Mouse (Mus musculus): ENCODE data around the gene Golph3l. TPM values are rescaled to one million over a fixed set of nuclear protein-coding genes. Genes with fewer than 3 reads are reported as not detected.
"Not testable (repeated sequence)": the region's sequence is repeated elsewhere in the genome, so short reads cannot be mapped to it uniquely, and the experiment has no call there.

Gene Golph3l
- 10 to 100 TPM; 22.3 to 25.2 TPM for total RNA-seq (2021)

GRCm38 (mm10) chr3:95588604-95589086, at the start of gene Golph3l:
Golph3l (plus strand) TSS chr3:95588934.
- peak; percentile 63 to 84 for DNase-seq (ENCODE audit: extremely low spot score in 1 of 2, low spot score in 1 of 2)

- no peak for DNase-seq (ENCODE audit: extremely low spot score in 1 of 2, low spot score in 1 of 2)
These were observed 49.8 kb upstream of the Golph3l start for GRCm38 (mm10) chr3:95538936-95539335.

DNA sequence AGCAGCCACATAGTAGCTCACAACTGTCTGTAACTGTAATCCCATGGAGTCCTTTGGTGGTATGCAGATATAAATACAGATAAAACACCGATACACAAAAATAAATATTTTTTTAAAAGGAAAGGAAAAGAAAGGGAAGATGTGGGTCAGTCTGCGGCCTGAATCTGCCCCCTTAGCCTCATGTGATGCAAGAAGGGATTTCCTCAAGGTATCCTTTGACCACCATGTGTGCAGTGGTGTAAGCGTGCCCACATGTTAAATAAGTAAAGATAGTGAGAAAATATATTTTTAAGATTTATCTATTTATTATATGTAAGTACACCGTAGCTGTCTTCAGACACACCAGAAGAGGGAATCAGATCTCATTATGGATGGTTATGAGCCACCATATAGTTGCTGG, 48.9 kb upstream of the Golph3l start:
- DNase-seq (ENCODE audit: extremely low spot score in 1 of 2, low spot score in 1 of 2) = no peak

DNA sequence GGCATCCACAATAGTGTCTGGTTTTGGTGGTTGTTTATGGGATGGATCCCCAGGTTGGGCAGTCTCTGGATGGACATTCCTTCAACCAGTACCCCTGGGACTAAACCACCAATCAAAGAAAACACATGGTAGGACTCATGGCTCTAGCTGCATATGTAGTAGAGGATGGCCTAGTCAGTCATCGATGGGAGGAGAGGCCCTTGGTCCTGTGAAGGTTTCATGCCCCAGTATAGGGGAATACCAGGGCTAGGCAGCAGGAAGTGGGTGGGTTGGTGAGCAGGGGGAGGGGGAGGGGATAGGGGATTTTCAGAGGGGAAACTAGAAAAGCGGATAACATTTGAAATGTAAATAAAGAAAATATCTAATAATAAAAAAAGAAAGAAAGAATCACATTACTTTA, 47.5 kb upstream of the Golph3l start:
- not testable (repeated sequence) for DNase-seq (ENCODE audit: extremely low spot score in 1 of 2, low spot score in 1 of 2)

DNA sequence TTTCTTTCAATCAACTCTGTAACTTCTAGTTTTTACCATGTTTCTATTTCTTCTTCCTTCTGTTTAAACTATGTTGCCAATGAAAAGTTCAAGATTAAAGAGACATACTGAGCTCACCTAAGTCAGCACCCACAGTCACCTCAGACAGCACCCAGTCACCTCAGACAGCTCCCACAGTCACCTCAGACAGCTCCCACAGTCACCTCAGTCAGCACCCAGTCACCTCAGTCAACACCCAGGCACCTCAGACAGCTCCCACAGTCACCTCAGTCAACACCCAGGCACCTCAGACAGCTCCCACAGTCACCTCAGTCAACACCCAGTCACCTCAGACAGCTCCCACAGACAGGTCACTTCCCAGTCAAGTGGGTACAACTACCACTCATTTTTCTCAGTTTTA, 46.6 kb upstream of the Golph3l start:
- no peak for DNase-seq (ENCODE audit: extremely low spot score in 1 of 2, low spot score in 1 of 2)

DNA sequence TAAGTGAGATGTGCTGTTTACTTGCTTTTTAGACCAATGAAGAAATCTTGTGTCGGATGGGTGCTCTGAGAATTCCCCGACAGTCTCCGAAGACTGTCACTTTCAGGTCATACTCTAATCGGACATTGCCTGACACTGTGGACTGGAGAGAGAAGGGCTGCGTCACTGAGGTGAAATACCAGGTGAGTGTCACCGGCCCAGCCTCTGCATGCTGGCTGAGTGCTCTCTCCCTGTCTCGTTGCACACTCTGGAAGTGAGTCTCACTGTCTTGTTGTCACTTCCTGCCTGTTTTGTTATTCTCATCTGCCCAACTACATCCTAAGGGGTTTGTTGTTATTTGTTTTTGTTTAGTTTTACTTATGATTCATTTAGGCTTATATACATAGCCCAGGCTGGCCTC, 45.8 kb upstream of the Golph3l start:
- DNase-seq (ENCODE audit: extremely low spot score in 1 of 2, low spot score in 1 of 2) = no peak

DNA sequence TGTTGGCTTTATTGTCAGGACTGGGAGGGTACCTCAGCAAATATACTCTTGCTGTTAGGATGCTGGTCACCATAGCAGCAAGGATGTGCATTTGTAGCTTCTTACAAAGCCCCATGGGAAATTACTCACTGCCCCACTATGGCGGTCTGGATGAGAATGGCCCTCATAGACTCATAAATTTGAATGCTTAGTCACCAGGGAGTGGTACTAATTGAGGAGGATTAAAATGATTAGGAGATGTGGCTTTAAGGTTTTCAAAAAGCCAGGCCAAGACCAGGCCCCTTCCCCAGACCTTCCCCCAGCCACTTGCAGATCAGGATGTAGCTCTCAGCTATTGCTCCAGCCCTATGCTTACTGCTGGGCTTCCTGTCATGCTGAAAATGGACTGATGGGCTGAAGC, 38.6 kb upstream of the Golph3l start:
- no peak for DNase-seq (ENCODE audit: extremely low spot score in 1 of 2, low spot score in 1 of 2)

DNA sequence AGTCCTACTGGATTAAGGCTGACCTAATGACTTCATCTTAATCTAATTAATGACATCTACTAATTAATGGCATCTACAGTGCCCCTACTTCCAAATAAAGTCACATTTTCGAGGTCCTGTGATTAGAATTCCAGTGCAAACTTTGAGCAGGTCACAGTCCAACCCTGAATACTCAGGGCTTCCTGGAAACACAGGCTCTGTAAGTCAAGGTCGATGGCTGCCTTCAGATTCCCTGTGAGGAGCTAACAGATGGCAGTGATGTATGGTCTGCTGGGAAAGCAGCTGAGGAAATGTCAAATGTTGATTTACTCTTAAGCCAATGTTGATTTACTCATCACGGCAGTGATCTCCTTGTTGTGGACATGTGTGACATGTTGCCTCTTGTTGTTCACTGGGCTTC, 34.7 kb upstream of the Golph3l start:
- no peak for DNase-seq (ENCODE audit: extremely low spot score in 1 of 2, low spot score in 1 of 2)

DNA sequence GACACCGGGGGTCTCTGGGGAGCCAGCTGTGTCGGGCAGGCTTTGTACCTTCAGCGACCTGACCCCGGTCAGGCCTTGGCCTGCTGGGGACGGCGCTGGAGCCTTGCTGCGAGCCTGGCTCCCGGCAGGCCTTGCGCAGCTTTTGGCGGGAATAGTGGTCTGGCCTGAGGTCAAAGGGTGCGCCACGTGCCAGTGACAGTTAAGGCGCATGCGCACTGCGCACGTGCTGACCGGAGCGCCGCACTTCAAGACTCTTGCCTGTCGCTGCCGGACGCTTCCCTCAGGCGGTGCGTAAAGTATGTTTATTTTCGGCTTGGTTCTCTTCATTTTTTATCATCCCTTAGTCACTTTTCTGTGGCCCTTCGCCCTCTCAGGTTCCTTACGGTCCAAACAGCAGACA, 29.3 kb upstream of the Golph3l start, which contains the start of gene Hormad1:
Gene Hormad1 (plus strand): TSS at position 241 of the 400 bp plus-strand sequence.
- DNase-seq (ENCODE audit: extremely low spot score in 1 of 2, low spot score in 1 of 2) = no peak

DNA sequence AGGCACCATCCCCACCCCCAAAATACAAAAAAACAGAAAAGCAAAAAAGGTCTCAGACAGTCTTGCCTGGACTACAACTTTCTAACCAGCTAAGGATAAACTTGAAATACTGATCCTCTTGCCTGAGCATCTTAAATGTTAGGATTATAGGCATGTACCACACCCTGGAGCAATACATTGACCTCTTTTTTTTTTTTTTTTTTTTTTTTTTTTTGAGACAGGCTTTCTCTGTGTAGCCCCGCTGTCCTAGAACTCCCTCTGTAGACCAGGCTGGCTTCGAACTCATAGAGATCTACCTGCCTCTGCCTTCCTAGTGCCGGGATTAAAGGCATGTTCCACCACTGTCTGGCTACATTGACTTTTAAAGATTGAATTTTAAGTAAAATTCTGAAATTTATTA, 28.0 kb upstream of the Golph3l start:
- no peak for DNase-seq (ENCODE audit: extremely low spot score in 1 of 2, low spot score in 1 of 2)

DNA sequence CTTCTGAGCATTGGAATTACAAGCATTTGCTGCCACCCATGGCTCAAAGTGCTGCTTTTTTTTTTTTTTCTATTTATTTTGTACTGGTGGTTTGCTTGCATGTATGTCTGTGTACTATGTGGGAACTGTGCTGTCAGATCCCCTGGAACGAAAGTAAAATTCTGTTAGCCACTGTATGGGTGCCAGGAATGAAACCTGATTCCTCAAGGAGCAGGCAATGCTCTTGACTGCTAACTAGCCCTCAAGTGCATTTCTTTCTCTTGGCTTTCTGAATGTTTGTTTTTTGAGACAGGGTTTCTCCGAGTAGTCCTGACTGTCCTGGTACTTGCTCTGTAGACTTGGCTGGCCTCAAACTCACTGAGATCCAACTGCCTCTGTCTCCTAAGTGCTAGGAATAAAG, 26.9 kb upstream of the Golph3l start:
- no peak for DNase-seq (ENCODE audit: extremely low spot score in 1 of 2, low spot score in 1 of 2)

DNA sequence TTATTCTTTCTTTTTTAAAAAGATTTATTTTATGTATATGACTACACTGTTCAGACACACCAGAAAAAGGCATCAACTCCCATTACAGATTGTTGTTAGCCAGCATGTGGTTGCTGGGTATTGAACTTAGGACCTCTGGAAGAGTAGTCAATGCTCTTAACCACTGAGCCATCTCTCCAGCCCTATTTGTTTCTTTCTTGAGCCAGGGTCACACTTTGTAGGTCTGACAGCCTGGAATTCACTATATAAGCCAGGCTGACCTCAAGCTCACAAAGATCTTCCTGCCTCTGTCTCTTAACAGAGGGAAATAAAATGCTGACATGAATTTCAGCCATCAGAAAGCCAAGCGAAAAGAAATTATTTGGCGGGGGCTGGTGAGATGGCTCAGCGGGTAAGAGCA, 19.1 kb upstream of the Golph3l start:
- no peak for DNase-seq (ENCODE audit: extremely low spot score in 1 of 2, low spot score in 1 of 2)

DNA sequence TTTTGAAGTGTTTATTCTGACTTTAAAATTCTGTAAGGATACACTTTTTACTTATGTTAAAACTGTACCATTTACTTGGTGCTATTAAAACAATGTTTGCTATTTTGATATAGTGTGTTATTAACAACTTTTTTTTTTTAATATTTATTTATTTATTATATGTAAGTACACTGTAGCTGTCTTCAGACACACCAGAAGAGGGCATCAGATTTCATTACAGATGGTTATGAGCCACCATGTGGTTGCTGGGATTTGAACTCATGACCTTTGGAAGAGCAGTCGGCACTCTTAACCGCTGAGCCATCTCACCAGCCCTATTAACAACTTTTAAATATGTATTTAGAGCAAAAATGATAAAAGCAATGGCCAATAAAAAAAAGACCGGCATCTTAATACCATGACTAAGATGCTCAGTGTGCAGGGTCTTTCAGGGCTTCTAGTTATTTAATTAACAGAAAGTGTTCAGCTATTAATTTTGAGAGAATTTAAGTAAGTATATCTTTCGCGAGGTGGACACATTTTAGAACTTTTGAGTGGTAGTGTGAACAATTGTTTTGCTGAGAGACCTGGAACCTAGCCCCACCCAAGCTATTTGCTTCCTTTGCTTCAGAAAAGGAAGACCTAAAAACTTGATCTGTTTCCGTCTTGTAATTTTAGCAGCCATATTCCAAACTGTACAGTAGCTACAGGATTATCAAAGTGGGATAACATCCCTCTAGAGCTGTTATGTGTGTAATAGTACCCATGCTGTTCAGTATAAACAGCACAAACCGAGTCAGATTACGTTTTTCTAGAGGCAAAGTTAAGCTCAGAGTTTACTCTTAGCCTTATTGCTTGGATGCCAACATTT, 755 bp upstream of the Golph3l start:
- no peak for DNase-seq (ENCODE audit: extremely low spot score in 1 of 2, low spot score in 1 of 2)

- DNase-seq (ENCODE audit: extremely low spot score in 1 of 2, low spot score in 1 of 2) = no peak
These were observed 10.0 kb downstream of the Golph3l start for GRCm38 (mm10) chr3:95598734-95599133.

DNA sequence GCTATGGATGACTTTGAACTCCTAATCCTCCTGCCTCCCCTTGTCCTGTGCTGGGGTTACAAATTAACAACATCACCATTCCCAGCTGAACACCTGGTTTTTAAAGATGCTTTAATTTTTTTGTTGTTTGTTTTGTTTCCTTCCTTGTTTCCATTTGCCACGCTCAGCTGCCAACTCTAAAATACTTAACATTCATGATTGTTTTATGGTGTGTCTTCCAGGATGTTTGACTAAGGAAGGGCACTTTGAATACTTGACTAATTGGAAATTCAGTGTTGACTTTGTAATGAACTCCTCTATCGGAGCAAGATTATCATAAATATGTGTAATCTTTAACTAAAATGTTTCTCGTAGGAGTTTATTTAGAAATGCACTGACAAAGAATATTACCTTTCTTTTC, 12.6 kb downstream of the Golph3l start:
- no peak for DNase-seq (ENCODE audit: extremely low spot score in 1 of 2, low spot score in 1 of 2)

DNA sequence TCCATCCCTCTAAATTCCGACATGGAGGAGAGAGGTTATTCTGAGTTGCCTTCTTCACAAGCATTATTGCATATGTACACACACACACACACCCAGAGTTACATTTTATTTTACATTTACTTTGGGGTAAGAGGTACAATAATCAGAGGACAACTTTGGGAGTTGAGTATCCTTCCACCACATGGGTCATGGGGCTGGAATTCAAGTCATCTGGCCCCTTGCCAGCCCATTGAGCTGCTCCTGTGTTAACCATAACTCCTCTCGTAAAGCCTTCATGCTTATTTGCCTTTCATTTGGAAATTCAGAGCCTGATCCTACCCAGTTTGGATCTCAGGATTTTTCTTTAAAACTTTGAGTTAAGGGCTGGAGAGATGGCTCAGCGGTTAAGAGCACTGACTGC, 17.4 kb downstream of the Golph3l start:
- no peak for DNase-seq (ENCODE audit: extremely low spot score in 1 of 2, low spot score in 1 of 2)

GRCm38 (mm10) chr3:95609195-95609594, 20.5 kb downstream of the Golph3l start:
- no peak for DNase-seq (ENCODE audit: extremely low spot score in 1 of 2, low spot score in 1 of 2)

GRCm38 (mm10) chr3:95613996-95614395, 25.3 kb downstream of the Golph3l start:
- no peak for DNase-seq (ENCODE audit: extremely low spot score in 1 of 2, low spot score in 1 of 2)

DNA sequence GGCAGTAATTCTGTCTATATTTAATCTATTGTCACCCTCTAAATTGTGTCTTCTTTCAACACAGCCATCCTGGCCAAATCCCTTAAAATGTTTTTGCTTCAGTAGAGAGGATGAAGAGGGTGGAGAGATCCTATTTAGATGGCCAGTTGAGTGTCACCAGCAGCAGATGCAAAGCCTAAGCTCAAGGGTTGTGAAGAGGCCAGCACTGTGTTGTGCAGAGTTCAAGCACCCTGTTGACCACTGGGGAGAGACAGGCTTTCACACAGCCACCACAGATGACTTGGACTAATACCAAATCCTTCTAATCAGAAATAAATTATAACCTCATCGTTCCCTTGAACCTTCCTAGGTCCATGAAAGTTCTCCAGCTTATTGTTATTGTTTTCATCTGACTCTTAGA, 29.8 kb downstream of the Golph3l start:
- no peak for DNase-seq (ENCODE audit: extremely low spot score in 1 of 2, low spot score in 1 of 2)

DNA sequence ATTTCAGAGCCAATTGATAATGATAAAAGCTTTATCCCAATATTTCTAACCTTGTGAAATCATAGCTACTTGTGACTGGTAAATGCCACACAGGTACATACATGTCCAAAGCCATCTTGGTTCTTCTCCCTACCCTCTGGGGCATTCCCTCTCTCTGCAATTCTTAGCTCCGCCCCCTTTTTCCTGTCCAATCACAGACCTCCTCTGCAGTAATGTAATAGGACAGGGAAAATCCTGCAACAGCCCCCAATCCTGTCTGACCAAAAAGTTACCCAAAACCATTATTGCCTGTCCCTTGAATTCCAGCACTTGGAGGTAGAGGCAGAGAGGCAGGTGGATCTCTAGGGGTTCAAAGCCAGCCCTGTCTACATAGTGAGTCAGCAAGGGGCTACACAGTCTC, 32.5 kb downstream of the Golph3l start:
- no peak for DNase-seq (ENCODE audit: extremely low spot score in 1 of 2, low spot score in 1 of 2)

DNA sequence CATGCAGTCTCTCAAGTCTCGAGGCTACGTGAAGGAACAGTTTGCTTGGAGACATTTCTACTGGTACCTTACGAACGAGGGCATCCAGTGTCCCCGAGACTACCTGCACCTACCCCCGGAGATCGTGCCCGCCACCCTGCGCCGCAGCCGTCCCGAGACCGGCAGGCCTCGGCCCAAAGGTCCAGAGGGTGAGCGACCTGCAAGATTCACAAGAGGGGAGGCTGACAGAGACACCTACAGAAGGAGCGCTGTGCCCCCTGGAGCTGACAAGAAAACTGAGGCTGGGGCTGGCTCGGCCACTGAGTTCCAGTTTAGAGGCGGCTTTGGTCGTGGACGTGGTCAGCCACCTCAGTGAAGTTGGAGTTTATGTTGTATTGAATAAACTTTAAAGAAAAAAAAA, 33.7 kb downstream of the Golph3l start:
- DNase-seq (ENCODE audit: extremely low spot score in 1 of 2, low spot score in 1 of 2) = not testable (repeated sequence)

GRCm38 (mm10) chr3:95623551-95623950, 34.8 kb downstream of the Golph3l start:
- DNase-seq (ENCODE audit: extremely low spot score in 1 of 2, low spot score in 1 of 2) = no peak

Data from layer of hippocampus, postnatal 25 days (tissue).